Mouse (Mus musculus) mouse trophoblast stem cell (cell line): ENCODE measurements around the gene Setdb2.

Experiments
- in situ Hi-C, 2 experiments: fragments of 300-500 bp; cut with MseI, MboI; formaldehyde crosslinking; loops; 2 replicates in 1 of 2; 3 replicates in 1 of 2; pipeline ENCODE4 v1.15.1; 2025

The Setdb2 gene

GRCm38 (mm10) chr14:59370348-59371068 is 70.2 kb downstream of the Setdb2 start:
- in situ Hi-C loops: no loop called here

GRCm38 (mm10) chr14:59366386-59367105 is 74.1 kb downstream of the Setdb2 start:
- in situ Hi-C loops: no loop called here

- in situ Hi-C loops: no loop called here
Measured at GRCm38 (mm10) chr14:59365244-59365644, 75.4 kb downstream of the Setdb2 start, which contains the start of gene Phf11d. Gene Phf11d (minus strand): TSS chr14:59365470.
